Mouse (Mus musculus): ENCODE data around the gene Lrrc41.

Gene Lrrc41

DNA sequence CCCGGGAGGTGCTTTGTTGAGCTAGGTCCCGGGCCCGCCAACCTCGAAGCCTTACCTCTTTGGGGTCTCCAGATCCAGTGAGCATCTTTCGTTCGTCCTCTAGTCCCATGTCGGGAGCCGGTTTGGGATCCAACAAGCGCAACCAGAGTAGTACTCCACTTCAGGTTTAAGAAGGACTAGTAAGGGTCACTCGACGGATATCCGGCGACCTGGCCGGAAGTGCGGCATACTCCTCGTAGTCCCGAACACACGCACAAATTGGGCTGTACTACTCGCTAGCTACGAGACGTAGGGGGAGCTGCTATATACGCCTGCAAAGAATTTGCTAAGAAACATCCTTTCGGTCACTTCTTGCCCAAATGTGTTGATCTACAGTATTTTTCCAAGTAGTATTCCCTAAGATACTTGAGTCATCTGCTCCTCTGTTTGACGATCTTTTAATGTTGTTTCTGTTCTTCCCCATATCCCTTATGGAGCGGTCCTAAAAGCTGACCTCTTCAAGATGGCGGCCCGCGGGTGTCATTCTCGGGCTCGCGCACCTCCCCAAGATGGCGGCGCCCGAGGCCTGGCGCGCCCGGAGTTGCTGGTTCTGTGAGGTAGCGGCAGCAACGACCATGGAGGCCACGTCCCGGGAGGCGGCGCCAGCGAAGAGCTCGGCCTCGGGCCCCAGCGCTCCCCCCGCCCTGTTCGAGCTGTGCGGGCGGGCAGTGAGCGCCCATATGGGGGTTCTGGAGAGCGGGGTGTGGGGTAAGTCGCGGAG is at the start of gene Lrrc41, which contains the start of gene Uqcrh:
TSS of gene Lrrc41 (plus strand) at position 409 of the 760 bp plus-strand sequence.
TSS of gene Uqcrh (minus strand) at position 211 of the 760 bp plus-strand sequence.
- peak; percentile 93 for DNase-seq (ENCODE audit: low spot score)

DNA sequence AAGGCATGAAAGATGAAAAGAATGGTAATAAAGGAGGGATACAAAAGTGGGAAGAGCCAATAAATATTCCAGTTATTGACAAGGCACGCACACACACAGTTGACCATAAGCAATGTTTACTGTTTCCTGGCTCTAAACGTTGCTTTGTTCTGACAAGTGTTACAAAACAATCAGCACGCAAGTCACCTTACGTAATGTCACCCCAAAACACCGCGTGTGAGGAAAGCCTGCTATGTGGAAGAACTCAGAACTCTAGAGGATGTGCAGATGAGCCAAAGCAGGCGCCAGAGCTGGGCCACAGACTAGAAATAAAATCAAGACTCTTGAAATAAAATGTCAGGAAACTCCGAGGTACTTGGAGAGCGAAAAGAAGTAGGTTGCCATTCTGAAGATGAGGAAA is 42.2 kb upstream of the Lrrc41 start:
- DNase-seq (ENCODE audit: low spot score) = no peak

- peak; percentile 39 for DNase-seq (ENCODE audit: low spot score)
Observed at GRCm38 (mm10) chr4:116033374-116033773, 41.7 kb upstream of the Lrrc41 start.

GRCm38 (mm10) chr4:116040466-116040865 is 34.6 kb upstream of the Lrrc41 start:
- DNase-seq (ENCODE audit: low spot score) = no peak

GRCm38 (mm10) chr4:116042186-116042585 is 32.9 kb upstream of the Lrrc41 start:
- DNase-seq (ENCODE audit: low spot score) = no peak

DNA sequence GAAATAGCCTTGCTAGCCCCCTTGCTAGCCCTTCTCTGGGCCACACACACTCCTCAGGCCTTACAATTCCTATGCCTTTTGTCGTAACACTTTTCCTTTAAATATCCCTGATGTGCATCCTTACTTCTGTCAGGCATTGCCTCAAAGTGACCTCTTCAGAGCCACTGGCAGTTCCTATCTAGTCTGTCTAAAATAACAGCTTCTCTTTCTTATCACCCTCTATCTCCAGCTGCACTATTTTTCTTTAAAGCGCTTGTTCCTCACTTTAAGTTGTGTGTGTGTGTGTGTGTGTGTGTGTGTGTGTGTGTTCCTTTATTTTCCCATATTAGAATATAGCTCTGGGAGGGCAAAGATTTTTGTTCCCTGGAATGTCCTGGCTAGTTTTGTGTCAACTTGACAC is 28.5 kb upstream of the Lrrc41 start:
- no peak for DNase-seq (ENCODE audit: low spot score)

DNA sequence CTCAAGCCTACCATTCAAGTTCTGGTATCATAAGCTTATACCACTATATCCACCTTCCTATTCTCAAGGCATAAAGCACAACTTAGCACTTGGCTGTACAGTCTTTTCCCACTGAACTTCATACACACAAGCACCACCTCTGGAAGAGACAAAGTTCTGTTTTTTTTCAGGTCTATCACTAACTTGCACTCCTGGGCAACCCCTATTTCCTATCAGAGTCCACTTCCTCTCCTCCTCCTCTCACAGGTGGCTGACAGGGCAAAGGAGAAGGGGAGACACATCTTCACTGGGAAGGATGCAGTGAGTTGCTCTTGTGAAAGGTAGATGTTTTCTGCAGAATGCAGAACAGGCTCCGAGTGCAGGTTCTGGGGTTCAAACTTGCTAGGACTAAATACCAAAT is 27.4 kb upstream of the Lrrc41 start:
- DNase-seq (ENCODE audit: low spot score) = no peak

- no peak for DNase-seq (ENCODE audit: low spot score)
Observed at GRCm38 (mm10) chr4:116048130-116048920, 26.7 kb upstream of the Lrrc41 start.

- no peak for DNase-seq (ENCODE audit: low spot score)
Observed at GRCm38 (mm10) chr4:116049211-116049610, 25.9 kb upstream of the Lrrc41 start.

DNA sequence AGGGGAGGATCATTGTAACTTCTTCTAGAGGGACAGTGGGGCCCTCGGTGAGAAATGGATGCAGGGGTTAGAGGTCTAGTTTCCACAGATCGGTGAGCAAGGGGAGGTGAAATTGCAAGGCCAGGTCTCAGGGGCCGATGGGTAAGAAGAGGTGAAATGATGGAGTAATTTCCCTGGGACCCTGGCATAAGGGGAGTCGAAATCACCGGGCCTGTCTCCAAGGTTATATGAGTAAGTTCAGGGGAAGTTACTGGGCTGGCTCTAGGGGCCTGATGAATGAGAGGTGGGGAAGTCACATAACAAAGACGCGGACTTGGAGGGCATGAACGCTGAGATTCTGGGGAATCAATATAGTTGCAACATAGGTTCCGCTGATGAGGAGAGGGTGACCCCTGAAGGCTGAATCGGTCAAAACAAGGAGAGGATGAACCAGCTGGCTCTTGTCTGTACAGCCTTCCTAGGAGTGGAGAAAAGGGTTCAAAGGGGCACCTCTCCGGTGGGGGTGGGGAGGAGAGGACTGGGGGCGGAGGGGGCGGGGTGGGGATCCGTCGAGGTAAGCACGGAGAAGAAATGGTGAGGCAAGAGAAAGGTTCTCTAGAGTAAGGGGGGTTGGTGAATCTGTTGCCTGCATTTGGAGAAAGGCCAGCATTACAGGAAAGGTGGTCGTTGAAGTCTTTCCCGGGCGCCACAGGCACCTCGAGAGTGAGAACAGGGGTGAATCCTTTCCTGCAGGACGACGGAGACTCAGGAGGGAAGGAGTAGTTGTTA is 22.4 kb upstream of the Lrrc41 start:
- DNase-seq (ENCODE audit: low spot score) = no peak

GRCm38 (mm10) chr4:116053399-116053961 is 21.6 kb upstream of the Lrrc41 start, which contains the start of gene Nsun4:
Gene Nsun4 (minus strand): TSS chr4:116053876.
- peak; percentile 84 for DNase-seq (ENCODE audit: low spot score)

DNA sequence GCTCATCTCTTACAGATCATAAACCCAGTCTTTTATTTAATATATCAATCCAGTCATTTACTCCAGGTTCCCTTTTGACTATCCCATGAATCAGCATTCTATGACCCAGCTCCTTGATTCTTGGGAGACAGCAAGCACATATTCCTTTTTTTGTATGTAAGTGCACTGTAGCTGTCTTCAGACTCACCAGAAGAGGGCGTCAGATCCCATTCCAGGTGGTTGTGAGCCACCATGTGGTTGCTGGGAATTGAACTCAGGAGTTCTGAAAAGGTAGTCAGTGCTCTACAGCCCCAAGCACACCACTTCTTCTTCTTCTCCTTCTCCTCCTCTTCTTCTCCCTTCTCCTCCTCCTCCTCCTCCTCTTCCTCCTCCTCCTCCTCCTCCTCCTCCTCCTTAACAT is 17.5 kb upstream of the Lrrc41 start:
- no peak for DNase-seq (ENCODE audit: low spot score)

GRCm38 (mm10) chr4:116059012-116059726 is 15.9 kb upstream of the Lrrc41 start:
- DNase-seq (ENCODE audit: low spot score) = no peak

DNA sequence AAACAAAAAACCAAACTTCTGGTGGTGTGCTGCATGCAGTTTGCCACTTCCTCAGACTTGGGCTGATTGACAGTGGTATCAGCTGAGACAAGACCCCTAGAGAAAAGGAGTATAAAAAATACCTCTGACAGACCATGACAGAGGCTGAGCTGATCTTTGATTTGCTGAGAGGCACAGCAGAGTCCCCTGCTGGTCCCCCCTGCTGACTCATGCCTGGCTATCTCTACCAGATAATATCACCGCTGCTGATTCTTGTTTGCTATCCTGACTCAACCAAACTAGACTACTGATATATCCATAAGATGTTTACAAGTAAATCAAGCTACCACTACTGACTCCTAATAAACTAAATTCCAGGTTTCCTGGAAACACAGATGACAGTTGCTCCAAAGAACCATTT is 11.2 kb upstream of the Lrrc41 start:
- no peak for DNase-seq (ENCODE audit: low spot score)

GRCm38 (mm10) chr4:116070116-116070515 is 5.0 kb upstream of the Lrrc41 start:
- no peak for DNase-seq (ENCODE audit: low spot score)

GRCm38 (mm10) chr4:116073146-116073545 is 1.9 kb upstream of the Lrrc41 start:
- DNase-seq (ENCODE audit: low spot score) = no peak

DNA sequence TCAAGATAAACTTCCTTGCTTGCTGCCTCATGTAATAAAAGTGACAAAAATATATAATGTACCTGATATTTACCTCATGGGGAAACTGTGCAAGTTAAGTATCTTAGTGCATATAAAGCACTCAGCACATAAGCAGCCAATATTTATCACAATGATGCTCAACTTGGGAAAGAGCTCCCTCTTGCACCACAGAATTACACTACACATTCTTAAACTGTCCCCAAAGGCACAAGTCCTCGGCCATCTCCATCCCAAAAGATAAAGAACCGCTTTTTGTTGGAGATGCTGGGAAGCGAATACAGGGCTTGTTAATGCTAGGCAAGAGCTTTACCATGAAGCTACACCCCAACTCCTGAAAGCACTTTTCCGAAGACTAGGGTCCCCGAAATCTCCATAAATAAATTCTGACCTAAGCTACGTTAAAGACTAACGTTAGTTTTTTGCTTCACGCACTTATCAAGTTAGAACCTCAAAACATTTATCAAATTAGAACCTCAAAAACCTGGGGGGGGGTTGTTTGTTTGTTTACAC is 859 bp upstream of the Lrrc41 start:
- no peak for DNase-seq (ENCODE audit: low spot score)

DNA sequence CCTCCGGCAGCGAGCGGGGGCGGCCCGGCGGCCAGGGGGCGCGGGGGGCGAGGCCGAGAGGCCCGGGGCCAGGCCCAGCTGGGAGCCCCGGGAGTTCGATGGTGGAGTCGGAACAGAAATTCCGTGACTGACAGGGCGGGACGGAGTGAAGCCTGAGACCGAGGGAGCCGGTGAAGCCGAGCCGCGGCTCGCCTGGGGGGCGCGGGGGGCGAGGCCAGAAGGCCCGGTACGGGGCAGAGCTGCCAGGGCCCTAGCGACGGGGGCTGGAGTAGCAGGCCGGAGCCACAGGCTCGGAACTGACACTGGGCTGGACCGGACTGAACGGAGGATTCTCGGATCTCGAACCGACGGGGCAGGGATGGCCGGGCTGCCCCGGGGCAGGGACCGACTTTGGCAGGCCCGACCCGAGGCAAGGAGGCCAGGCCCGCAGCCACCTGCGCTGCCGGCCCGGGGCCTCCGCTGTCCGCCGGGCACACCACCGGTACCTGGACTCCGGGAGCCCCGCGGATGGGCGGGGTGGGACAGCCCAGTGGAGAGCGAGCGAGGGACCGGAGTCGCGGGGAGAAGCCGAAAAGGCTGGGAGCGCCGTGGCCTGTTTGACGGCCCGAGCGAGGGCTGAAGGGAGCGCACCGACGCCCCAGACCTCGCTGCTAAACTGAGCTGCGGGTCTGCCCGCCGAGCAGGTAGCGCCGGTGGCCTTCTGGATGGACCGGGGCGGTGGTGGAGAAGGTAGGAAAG is 731 bp downstream of the Lrrc41 start:
- no peak for DNase-seq (ENCODE audit: low spot score)

- DNase-seq (ENCODE audit: low spot score) = no peak
Observed at GRCm38 (mm10) chr4:116076369-116077231, 1.5 kb downstream of the Lrrc41 start.

Data from left cerebral cortex, adult 11 months (tissue).